ENCODE assay signal across 10 mouse cellular contexts in the genomic region with DNA sequence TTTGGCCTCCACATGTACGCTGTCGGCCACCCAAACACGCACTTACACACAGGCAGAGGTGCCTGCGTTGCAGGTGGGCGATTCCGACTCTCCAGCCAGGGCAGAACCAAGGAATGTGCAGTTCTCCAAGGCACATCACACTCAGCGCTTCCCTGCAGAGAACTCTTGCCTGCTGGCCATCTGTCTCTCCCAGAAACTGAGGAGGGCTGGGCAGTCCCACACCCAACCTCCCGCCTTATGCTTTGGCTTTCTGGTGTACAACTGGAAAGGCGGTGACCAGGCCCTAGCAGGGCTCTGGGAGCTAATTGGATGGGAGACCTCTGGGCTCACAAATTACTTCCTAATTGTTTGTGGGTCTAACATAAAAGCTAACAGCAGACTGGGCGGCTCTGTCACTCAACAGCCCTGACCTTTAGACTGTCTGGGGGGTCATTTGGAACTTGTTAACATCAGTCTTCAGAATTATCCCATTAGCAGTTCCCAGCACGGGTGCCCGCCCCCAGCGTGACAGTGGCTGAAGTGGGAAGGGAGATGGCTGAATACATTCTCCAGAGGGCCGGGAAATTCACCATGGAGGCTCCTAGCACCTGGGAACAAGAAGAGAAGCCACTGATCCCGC. TPM values are rescaled to one million over a fixed set of nuclear protein-coding genes. Genes with fewer than 3 reads are reported as not detected.
A peak's percentile ranks its signal among the peaks of the same experiment; 100 is the strongest.
DNase-seq lines count a peak whose midpoint lies in the region; ATAC-seq lines count a peak whose summit lies in the region.
"Had no signal": no experiment of that assay in that cellular context is flagged by ENCODE, and none has a peak within 500 bp of the region (broad histone marks: within the 10 kb centered on the region; RNA-seq: fewer than 3 reads in every experiment).

No protein-coding gene starts in this region.

- H3K4me3 ChIP-seq in forebrain, embryonic 10.5 days: no peak overlapping the region
- H3K4me3 ChIP-seq in forebrain, embryonic 14.5 days (ENCODE audit: low read depth, low read length): no peak overlapping the region

- no peak overlapping the region; the same call in 1 of the 2 replicates for H3K27ac ChIP-seq in forebrain, embryonic 10.5 days
- no peak overlapping the region for H3K27ac ChIP-seq in forebrain, embryonic 14.5 days (ENCODE audit: low read depth, low read length)

- peaks cover 100% of the 10 kb centered on the region for H3K27me3 ChIP-seq in forebrain, embryonic 10.5 days (ENCODE audit: poor library complexity, severe bottlenecking)
- H3K27me3 ChIP-seq in forebrain, embryonic 14.5 days (replicated peaks; ENCODE audit: control insufficient read depth, insufficient read depth, low read length): peaks cover 35% of the 10 kb centered on the region

- peaks cover 49% of the 10 kb centered on the region for H3K4me1 ChIP-seq in forebrain, embryonic 10.5 days
- H3K4me1 ChIP-seq in forebrain, embryonic 14.5 days (ENCODE audit: control insufficient read depth, insufficient read depth, low read length): peaks cover 3% of the 10 kb centered on the region; the same call in 1 of the 2 replicates

- H3K4me2 ChIP-seq in forebrain, embryonic 14.5 days (ENCODE audit: low read length): no peak overlapping the region

- no peak overlapping the region for H3K9ac ChIP-seq in forebrain, embryonic 14.5 days (ENCODE audit: low read length)
- H3K9ac ChIP-seq: liver, postnatal 0 days had no signal

- DNase-seq in forebrain, embryonic 10.5 days (ENCODE audit: extremely low spot score, low spot score): peak; percentile 54
- no peak for DNase-seq in forebrain, embryonic 14.5 days (ENCODE audit: low spot score)
- DNase-seq in ES-CJ7 (ENCODE audit: low read depth, low spot score): peak; percentile 9
- peak; percentile 60 for DNase-seq in embryo, embryonic 10 days (ENCODE audit: low spot score)
- DNase-seq in large intestine, adult 2 months (ENCODE audit: low read depth, low spot score): peak; percentile 21
- DNase-seq in right cerebral cortex, adult 2 months (ENCODE audit: low spot score in 2 of 2): no peak
- DNase-seq in right cerebral cortex, postnatal 25 days: no peak
- DNase-seq in heart, adult 18-20 months: no peak
- DNase-seq: liver, postnatal 0 days had no signal

- no peak for ATAC-seq in forebrain, embryonic 14.5 days
- ATAC-seq: liver, postnatal 0 days had no signal

- H3K36me3 ChIP-seq in forebrain, embryonic 10.5 days (replicated peaks): no peaks in the 10 kb centered on the region
- no peaks in the 10 kb centered on the region for H3K36me3 ChIP-seq in forebrain, embryonic 14.5 days (ENCODE audit: control insufficient read depth, insufficient read depth, low read length)

- H3K9me3 ChIP-seq in forebrain, embryonic 10.5 days: no peaks in the 10 kb centered on the region
- no peaks in the 10 kb centered on the region for H3K9me3 ChIP-seq in forebrain, embryonic 14.5 days (replicated peaks; ENCODE audit: control insufficient read depth, low read length)

- 38% methylated on average over 15 of the region's 15 CpGs for WGBS in forebrain, embryonic 10.5 days
- WGBS in forebrain, embryonic 14.5 days: 33% methylated on average over 15 of the region's 15 CpGs
- WGBS in large intestine, adult 2 months: 33% methylated on average over 15 of the region's 15 CpGs

RNA-seq across cellular contexts. Expression of a gene that starts 57.5 kb away (rescaled TPM):
- polyA plus RNA-seq in forebrain, embryonic 10.5 days (2016; fragmentation: Nextera tagmentation; extraction: Ambion mirVana): 0.17 and 0.74 TPM in 2 replicates
- polyA plus RNA-seq in forebrain, embryonic 14.5 days (2014; fragmentation: Nextera tagmentation; extraction: Ambion mirVana): 1.4 and 1.5 TPM in 2 replicates
- 0.02 TPM in 1 of 2 replicates, not detected in the other for polyA plus RNA-seq in large intestine, adult 2 months (2012; rRNA removed)
- not detected for total RNA-seq in heart, adult 18-20 months (2021)
- polyA plus RNA-seq: heart, embryonic 16.5 days; liver, postnatal 0 days had no signal

Comparison
In these comparisons a context has a peak if more than half of its experiments do, and no peak if none do; other contexts are left out.
1. DNase-seq: peak in forebrain, embryonic 10.5 days (single experiment), ES-CJ7 (single experiment), embryo, embryonic 10 days (single experiment) and large intestine, adult 2 months (single experiment); none in forebrain, embryonic 14.5 days (single experiment), right cerebral cortex, adult 2 months (0 of 2), right cerebral cortex, postnatal 25 days (single experiment) and heart, adult 18-20 months (0 of 2).